Mouse (Mus musculus) hindbrain, embryonic 12.5 days (tissue): ENCODE results near the gene Ulk2. TPM values are rescaled to one million over a fixed set of nuclear protein-coding genes. Genes with fewer than 3 reads are reported as not detected.
"Not testable (repeated sequence)": the region's sequence is repeated elsewhere in the genome, so short reads cannot be mapped to it uniquely, and the experiment has no call there.

Experiments
- ATAC-seq: fragments of 200-750 bp; cut with Nextera tagmentation; 2 replicates; pipeline ENCODE4 v1.8.0; 2017; ENCODE audit warnings: moderate TSS enrichment; ENCODE audit not compliant: low FRiP score
- H3K27ac ChIP-seq: fragments of 300-500 bp; sonication (generic); 2 replicates; pipeline ENCODE4 v1.5.1; 2016; ENCODE audit warnings: mild to moderate bottlenecking
- H3K27me3 ChIP-seq: fragments of 300-500 bp; sonication (generic); 2 replicates; pipeline ENCODE4 v1.6.1; 2016; ENCODE audit warnings: mild to moderate bottlenecking
- H3K36me3 ChIP-seq: fragments of 300-500 bp; sonication (generic); 2 replicates; pipeline ENCODE4 v1.6.1; 2016; ENCODE audit warnings: mild to moderate bottlenecking
- H3K4me1 ChIP-seq: fragments of 300-500 bp; sonication (generic); 2 replicates; pipeline ENCODE4 v1.6.1; 2016
- H3K4me2 ChIP-seq: fragments of 300-500 bp; sonication (generic); replicated peaks from 2 replicates; pipeline ENCODE4 v1.6.1; 2016; ENCODE audit warnings: mild to moderate bottlenecking
- H3K4me3 ChIP-seq: fragments of 300-500 bp; sonication (generic); 2 replicates; pipeline ENCODE4 v1.5.1; 2016; ENCODE audit warnings: mild to moderate bottlenecking
- H3K9ac ChIP-seq: fragments of 300-500 bp; sonication (generic); 2 replicates; pipeline ENCODE4 v1.6.1; 2016; ENCODE audit warnings: mild to moderate bottlenecking, moderate library complexity
- H3K9me3 ChIP-seq: fragments of 300-500 bp; sonication (generic); replicated peaks from 2 replicates; pipeline ENCODE4 v1.6.1; 2016; ENCODE audit warnings: mild to moderate bottlenecking
- WGBS: fragments of 180-500 bp; shearing (Covaris S2); methylation state at CpG from one replicate; pipeline ENCODE4 v1.1.7; 2016; 5-methylcytosine and 5-hydroxymethylcytosine counted together
- polyA plus RNA-seq: library from polyadenylated mRNA; unstranded; fragments of >200 nt; fragmentation: Nextera tagmentation; extraction: Ambion mirVana; gene quantifications from 2 replicates; pipeline ENCODE4 v1.2.1, GENCODE M21; 2016

The Ulk2 gene
- polyA plus RNA-seq, 1 experiment from 2014 or later = 42.2 TPM

GRCm38 (mm10) chr11:61840663-61841062 is 14.2 kb downstream of the Ulk2 start:
- not testable (repeated sequence) for H3K9ac ChIP-seq, H3K4me3 ChIP-seq, H3K4me1 ChIP-seq, ATAC-seq, H3K9me3 ChIP-seq, H3K27ac ChIP-seq, H3K4me2 ChIP-seq, H3K27me3 ChIP-seq
- 69% methylated on average over 3 of the region's 3 CpGs for WGBS
- peaks cover 30% of the 10 kb centered on the region for H3K36me3 ChIP-seq

- Histone ChIP-seq H3K36me3 (peaks cover 30% of the 10 kb centered on the region), H3K4me2 (no peak overlapping the region)
- no peak for ATAC-seq
Measured at GRCm38 (mm10) chr11:61839940-61840339, 14.9 kb downstream of the Ulk2 start.

GRCm38 (mm10) chr11:61839182-61839581 is 15.7 kb downstream of the Ulk2 start:
- Histone ChIP-seq H3K4me3 (no peak overlapping the region), H3K27ac (no peak overlapping the region), H3K4me2 (no peak overlapping the region), H3K9ac (no peak overlapping the region), H3K4me1 (no peaks in the 10 kb centered on the region), H3K36me3 (peaks cover 32% of the 10 kb centered on the region), H3K9me3 (no peaks in the 10 kb centered on the region), H3K27me3 (no peaks in the 10 kb centered on the region)
- no peak for ATAC-seq
- 82% methylated on average over 1 of the region's 1 CpGs for WGBS

More at GRCm38 (mm10) chr11:61839940-61840339, 14.9 kb downstream of the Ulk2 start:
- Histone ChIP-seq H3K4me3 (no peak overlapping the region), H3K9ac (no peak overlapping the region), H3K4me1 (no peaks in the 10 kb centered on the region), H3K27ac (no peak overlapping the region), H3K9me3 (no peaks in the 10 kb centered on the region), H3K27me3 (no peaks in the 10 kb centered on the region)

- no peaks in the 10 kb centered on the region for H3K27me3 ChIP-seq
- H3K27ac ChIP-seq = no peak overlapping the region
- no peak overlapping the region for H3K4me3 ChIP-seq
- H3K9ac ChIP-seq = no peak overlapping the region
- no peak overlapping the region for H3K4me2 ChIP-seq
- no peaks in the 10 kb centered on the region for H3K9me3 ChIP-seq
- H3K4me1 ChIP-seq = no peaks in the 10 kb centered on the region
- ATAC-seq = no peak
- H3K36me3 ChIP-seq = peaks cover 72% of the 10 kb centered on the region
- WGBS = 40% methylated on average over 4 of the region's 4 CpGs
Measured at GRCm38 (mm10) chr11:61809793-61810192, 45.1 kb downstream of the Ulk2 start.

- no peak overlapping the region for H3K4me2 ChIP-seq
- H3K27me3 ChIP-seq = no peaks in the 10 kb centered on the region
- WGBS = 94% methylated on average over 2 of the region's 2 CpGs
- H3K4me3 ChIP-seq = no peak overlapping the region
- peaks cover 64% of the 10 kb centered on the region for H3K36me3 ChIP-seq
- H3K27ac ChIP-seq = no peak overlapping the region
- no peaks in the 10 kb centered on the region for H3K9me3 ChIP-seq
- no peak overlapping the region for H3K9ac ChIP-seq
- no peak for ATAC-seq
- H3K4me1 ChIP-seq = no peaks in the 10 kb centered on the region
Measured at GRCm38 (mm10) chr11:61808551-61809117, 46.2 kb downstream of the Ulk2 start.

- 100% methylated on average over 1 of the region's 1 CpGs for WGBS
- ATAC-seq = no peak
- Histone ChIP-seq H3K9me3 (no peaks in the 10 kb centered on the region), H3K27me3 (no peaks in the 10 kb centered on the region), H3K27ac (no peak overlapping the region), H3K4me3 (no peak overlapping the region), H3K4me2 (no peak overlapping the region), H3K4me1 (no peaks in the 10 kb centered on the region), H3K36me3 (peaks cover 54% of the 10 kb centered on the region), H3K9ac (no peak overlapping the region)
Measured at GRCm38 (mm10) chr11:61793441-61793840, 61.4 kb downstream of the Ulk2 start.

- ATAC-seq = no peak
- no peak overlapping the region for H3K9ac ChIP-seq
- H3K27ac ChIP-seq = no peak overlapping the region
Measured at GRCm38 (mm10) chr11:61788550-61788949, 66.3 kb downstream of the Ulk2 start.

GRCm38 (mm10) chr11:61782526-61782925 is 72.3 kb downstream of the Ulk2 start:
- H3K4me2 ChIP-seq, H3K27me3 ChIP-seq, H3K27ac ChIP-seq, H3K4me1 ChIP-seq, H3K9ac ChIP-seq, ATAC-seq, H3K4me3 ChIP-seq, H3K9me3 ChIP-seq: not testable (repeated sequence)
- H3K36me3 ChIP-seq = peaks cover 65% of the 10 kb centered on the region
- 97% methylated on average over 3 of the region's 3 CpGs for WGBS

More at GRCm38 (mm10) chr11:61788550-61788949, 66.3 kb downstream of the Ulk2 start:
- WGBS = 92% methylated on average over 1 of the region's 1 CpGs
- no peak overlapping the region for H3K4me3 ChIP-seq
- H3K36me3 ChIP-seq = peaks cover 70% of the 10 kb centered on the region
- H3K9me3 ChIP-seq = no peaks in the 10 kb centered on the region
- H3K27me3 ChIP-seq = no peaks in the 10 kb centered on the region
- no peaks in the 10 kb centered on the region for H3K4me1 ChIP-seq
- no peak overlapping the region for H3K4me2 ChIP-seq

GRCm38 (mm10) chr11:61774551-61775149 is 80.2 kb downstream of the Ulk2 start:
- Histone ChIP-seq H3K4me1 (no peaks in the 10 kb centered on the region), H3K36me3 (peaks cover 29% of the 10 kb centered on the region), H3K27me3 (no peaks in the 10 kb centered on the region), H3K4me2 (no peak overlapping the region), H3K4me3 (no peak overlapping the region), H3K27ac (no peak overlapping the region), H3K9me3 (no peaks in the 10 kb centered on the region), H3K9ac (no peak overlapping the region)
- ATAC-seq = no peak
- 90% methylated on average over 4 of the region's 4 CpGs for WGBS

GRCm38 (mm10) chr11:61761584-61762407 is 93.1 kb downstream of the Ulk2 start, which contains the start of gene Prpsap2:
TSS of gene Prpsap2 (minus strand) at chr11:61762088.
- Histone ChIP-seq H3K27me3 (no peaks in the 10 kb centered on the region), H3K4me2 (peak within 1 kb of the TSS; percentile 65), H3K9ac (peak within 1 kb of the TSS; percentile 75), H3K9me3 (no peaks in the 10 kb centered on the region), H3K36me3 (peaks cover 2% of the 10 kb centered on the region; the same call in 1 of the 2 replicates), H3K27ac (peak within 1 kb of the TSS; percentile 85), H3K4me3 (peak within 1 kb of the TSS; percentile 67), H3K4me1 (peaks cover 8% of the 10 kb centered on the region)
- WGBS = under 1% methylated on average over 49 of the region's 51 CpGs
- peak; percentile 93 for ATAC-seq

GRCm38 (mm10) chr11:61760518-61760917 is 94.4 kb downstream of the Ulk2 start:
- Histone ChIP-seq H3K9ac (no peak overlapping the region), H3K9me3 (no peaks in the 10 kb centered on the region), H3K4me2 (peak overlapping the region; percentile 65), H3K4me3 (peak overlapping the region; percentile 67), H3K27ac (no peak overlapping the region), H3K27me3 (no peaks in the 10 kb centered on the region), H3K4me1 (peaks cover 8% of the 10 kb centered on the region), H3K36me3 (peaks cover 13% of the 10 kb centered on the region)
- 79% methylated on average over 5 of the region's 5 CpGs for WGBS
- no peak for ATAC-seq

- no peak overlapping the region for H3K4me2 ChIP-seq
- H3K36me3 ChIP-seq = peaks cover 39% of the 10 kb centered on the region
- no peaks in the 10 kb centered on the region for H3K9me3 ChIP-seq
- peaks cover 8% of the 10 kb centered on the region for H3K4me1 ChIP-seq
- WGBS = 87% methylated on average over 2 of the region's 2 CpGs
- no peak overlapping the region for H3K4me3 ChIP-seq
- no peak overlapping the region for H3K9ac ChIP-seq
- H3K27ac ChIP-seq = no peak overlapping the region
- H3K27me3 ChIP-seq = no peaks in the 10 kb centered on the region
- no peak for ATAC-seq
Measured at GRCm38 (mm10) chr11:61757151-61757550, 97.7 kb downstream of the Ulk2 start.
